Mouse (Mus musculus) kidney, postnatal 0 days (tissue): Measurements from ENCODE around the gene Hoxc13. TPM values are rescaled to one million over a fixed set of nuclear protein-coding genes. Genes with fewer than 3 reads are reported as not detected.

ENCODE experiments used
- ATAC-seq: fragments of 200-750 bp; cut with Nextera tagmentation; replicated peaks from 2 replicates; pipeline ENCODE4 v1.8.0; 2017; ENCODE audit warnings: low read depth, moderate number of reproducible peaks, moderate TSS enrichment, moderate library complexity; ENCODE audit not compliant: low FRiP score
- DNase-seq: peaks from one replicate; pipeline ENCODE4 v3.0.0-alpha.2; 2016; ENCODE audit warnings: low spot score
- H3K27ac ChIP-seq: fragments of 300-500 bp; sonication (generic); 2 replicates; pipeline ENCODE4 v1.5.1; 2014; ENCODE audit warnings: mild to moderate bottlenecking
- H3K27me3 ChIP-seq: fragments of 300-500 bp; sonication (generic); 2 replicates; pipeline ENCODE4 v1.6.1; 2014; ENCODE audit warnings: low read length, mixed read lengths; ENCODE audit not compliant: insufficient read depth
- H3K36me3 ChIP-seq: fragments of 300-500 bp; sonication (generic); 2 replicates; pipeline ENCODE4 v1.6.1; 2014; ENCODE audit warnings: low read length, mixed read lengths; ENCODE audit not compliant: insufficient read depth
- H3K4me1 ChIP-seq: fragments of 300-500 bp; sonication (generic); replicated peaks from 2 replicates; pipeline ENCODE4 v1.6.1; 2014; ENCODE audit warnings: antibody characterized with exemption, low read length, mixed read lengths; ENCODE audit not compliant: insufficient read depth
- H3K4me2 ChIP-seq: fragments of 300-500 bp; sonication (generic); 2 replicates; pipeline ENCODE4 v1.6.1; 2014; ENCODE audit warnings: mild to moderate bottlenecking, low read length, moderate library complexity, mixed read lengths
- H3K4me3 ChIP-seq: fragments of 300-500 bp; sonication (generic); replicated peaks from 2 replicates; pipeline ENCODE4 v1.5.1; 2014; ENCODE audit warnings: low read depth, low read length
- H3K9ac ChIP-seq: fragments of 300-500 bp; sonication (generic); 2 replicates; pipeline ENCODE4 v1.6.1; 2014; ENCODE audit warnings: low read depth, low read length
- H3K9me3 ChIP-seq: fragments of 300-500 bp; sonication (generic); replicated peaks from 2 replicates; pipeline ENCODE4 v1.6.1; 2016; ENCODE audit warnings: low read length, inconsistent platforms, mixed read lengths
- CTCF ChIP-seq: IDR thresholded peaks from 2 replicates; pipeline ENCODE4 v1.5.1; 2016; ENCODE audit warnings: antibody characterized with exemption, low read depth, mild to moderate bottlenecking, moderate library complexity
- WGBS: fragments of 180-500 bp; shearing (Covaris S2); extraction: QIAGEN DNeasy Blood & Tissue Kit; methylation state at CpG from one replicate; pipeline ENCODE4 v1.1.7; 2014; 5-methylcytosine and 5-hydroxymethylcytosine counted together
- polyA plus RNA-seq: library from polyadenylated mRNA; unstranded; fragments of >200 nt; fragmentation: Nextera tagmentation; extraction: Ambion mirVana; gene quantifications from 2 replicates; pipeline ENCODE4 v1.2.1, GENCODE M21; 2015

Hoxc13 gene
- 0.05 TPM in 1 of 2 replicates, not detected in the other for polyA plus RNA-seq

- peak within 1 kb of the TSS; percentile 45 for H3K4me2 ChIP-seq
- no peak within 1 kb of the TSS for H3K27ac ChIP-seq
- ATAC-seq (peak; percentile 54), DNase-seq (no peak)
- 1% methylated on average over 69 of the region's 88 CpGs for WGBS
- peaks cover 88% of the 10 kb centered on the region for H3K27me3 ChIP-seq
- 0 out of 2 replicates have a peak, but pooled peaks cover 6% of the 10 kb centered on the region for H3K4me1 ChIP-seq
- no peaks in the 10 kb centered on the region for H3K36me3 ChIP-seq
- no peaks in the 10 kb centered on the region for H3K9me3 ChIP-seq
- peak within 1 kb of the TSS; percentile 21 for H3K4me3 ChIP-seq
- no peak for TF ChIP-seq CTCF
- no peak within 1 kb of the TSS for H3K9ac ChIP-seq
These were observed at the start of gene Hoxc13 for GRCm38 (mm10) chr15:102921053-102922011. Gene Hoxc13 (plus strand): TSS chr15:102921103.

DNA sequence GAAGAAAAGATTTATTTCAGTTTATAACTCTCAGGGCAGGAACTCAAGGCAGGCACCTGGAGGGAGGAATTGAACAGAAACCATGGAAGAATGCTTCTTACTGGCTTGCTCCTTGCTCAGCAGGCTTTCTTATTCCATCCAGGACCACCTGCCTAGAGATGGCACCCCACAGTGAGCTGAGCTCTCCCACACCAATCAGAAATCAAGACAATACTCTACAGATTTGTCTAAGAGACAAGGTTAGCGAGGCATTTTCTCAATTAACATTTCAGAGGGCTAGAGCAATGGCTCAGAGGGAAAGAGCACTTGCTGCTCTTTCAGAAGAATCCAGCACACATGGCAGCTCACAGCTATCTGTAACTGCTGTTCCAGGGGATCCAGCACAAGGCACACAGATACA lies 35.1 kb upstream of the Hoxc13 start:
- ATAC-seq = no peak
- DNase-seq = no peak
- Histone ChIP-seq H3K4me1 (no peaks in the 10 kb centered on the region), H3K9me3 (no peaks in the 10 kb centered on the region), H3K27me3 (no peaks in the 10 kb centered on the region), H3K27ac (no peak overlapping the region), H3K36me3 (no peaks in the 10 kb centered on the region), H3K4me3 (no peak overlapping the region), H3K9ac (no peak overlapping the region), H3K4me2 (no peak overlapping the region)
- 57% methylated on average over 1 of the region's 1 CpGs for WGBS
- no peak for TF ChIP-seq CTCF

- Histone ChIP-seq H3K27me3 (peaks cover 10% of the 10 kb centered on the region), H3K9me3 (no peaks in the 10 kb centered on the region), H3K27ac (no peak overlapping the region), H3K4me3 (no peak overlapping the region), H3K36me3 (no peaks in the 10 kb centered on the region), H3K4me1 (no peaks in the 10 kb centered on the region), H3K4me2 (no peak overlapping the region), H3K9ac (no peak overlapping the region)
- DNase-seq (no peak), ATAC-seq (no peak)
- no peak for TF ChIP-seq CTCF
- WGBS = 54% methylated on average over 6 of the region's 6 CpGs
These were observed 25.8 kb upstream of the Hoxc13 start for GRCm38 (mm10) chr15:102895115-102895514.

GRCm38 (mm10) chr15:102904946-102905345 lies 16.0 kb upstream of the Hoxc13 start:
- no peak for ATAC-seq
- Histone ChIP-seq H3K4me1 (no peaks in the 10 kb centered on the region), H3K4me3 (no peak overlapping the region), H3K27ac (no peak overlapping the region), H3K36me3 (no peaks in the 10 kb centered on the region), H3K9ac (no peak overlapping the region), H3K9me3 (no peaks in the 10 kb centered on the region), H3K4me2 (no peak overlapping the region), H3K27me3 (peaks cover 63% of the 10 kb centered on the region)
- no peak for TF ChIP-seq CTCF
- no peak for DNase-seq
- WGBS = 39% methylated on average over 1 of the region's 1 CpGs

- 3% methylated on average over 4 of the region's 4 CpGs for WGBS
- no peak overlapping the region for H3K4me3 ChIP-seq
- DNase-seq = no peak
- H3K27me3 ChIP-seq = peaks cover 83% of the 10 kb centered on the region
- H3K36me3 ChIP-seq = no peaks in the 10 kb centered on the region
- no peak overlapping the region for H3K27ac ChIP-seq
- H3K4me2 ChIP-seq = no peak overlapping the region
- H3K9me3 ChIP-seq = no peaks in the 10 kb centered on the region
- no peak for TF ChIP-seq CTCF
- no peaks in the 10 kb centered on the region for H3K4me1 ChIP-seq
- H3K9ac ChIP-seq = no peak overlapping the region
- ATAC-seq = no peak
These were observed 11.4 kb upstream of the Hoxc13 start for GRCm38 (mm10) chr15:102909536-102909935.

GRCm38 (mm10) chr15:102910038-102910437 lies 10.9 kb upstream of the Hoxc13 start:
- H3K36me3 ChIP-seq = no peaks in the 10 kb centered on the region
- DNase-seq (no peak), ATAC-seq (no peak)
- peaks cover 85% of the 10 kb centered on the region for H3K27me3 ChIP-seq
- H3K4me2 ChIP-seq = no peak overlapping the region
- TF ChIP-seq CTCF = no peak
- under 1% methylated on average over 18 of the region's 18 CpGs for WGBS
- no peak overlapping the region for H3K9ac ChIP-seq
- no peaks in the 10 kb centered on the region for H3K4me1 ChIP-seq
- no peaks in the 10 kb centered on the region for H3K9me3 ChIP-seq
- no peak overlapping the region for H3K27ac ChIP-seq
- no peak overlapping the region for H3K4me3 ChIP-seq
